Mouse (Mus musculus) cortical plate, adult 2 months (tissue): ENCODE results near the gene Slc30a1.

Experiments used
- CTCF ChIP-seq: fragments of 200-500 bp; IDR thresholded peaks from 2 replicates; pipeline ENCODE4 v1.5.1; 2011; ENCODE audit warnings: mild to moderate bottlenecking, control low read depth, low read length; ENCODE audit not compliant: insufficient read depth; ENCODE audit errors: extremely low read depth
- POLR2A ChIP-seq: fragments of 200-500 bp; IDR thresholded peaks from 2 replicates; pipeline ENCODE4 v1.6.1; 2011; ENCODE audit warnings: mild to moderate bottlenecking, low read length, control low read depth; ENCODE audit not compliant: insufficient read depth; ENCODE audit errors: extremely low read depth

- TF ChIP-seq CTCF: no peak
- TF ChIP-seq POLR2A: no peak
Observed at GRCm38 (mm10) chr1:191947796-191948195, 41.2 kb downstream of the Slc30a1 start.
